Mouse (Mus musculus) c-Kit-positive CD71-positive TER-119-negative erythroid progenitor cells, embryonic 14.5 days (primary cell): ENCODE data around the gene Idh1.

Source experiments
- DNase-seq: peaks from one replicate; pipeline ENCODE4 v3.0.0-alpha.2; 2013; ENCODE audit warnings: low read depth

The Idh1 gene

DNA sequence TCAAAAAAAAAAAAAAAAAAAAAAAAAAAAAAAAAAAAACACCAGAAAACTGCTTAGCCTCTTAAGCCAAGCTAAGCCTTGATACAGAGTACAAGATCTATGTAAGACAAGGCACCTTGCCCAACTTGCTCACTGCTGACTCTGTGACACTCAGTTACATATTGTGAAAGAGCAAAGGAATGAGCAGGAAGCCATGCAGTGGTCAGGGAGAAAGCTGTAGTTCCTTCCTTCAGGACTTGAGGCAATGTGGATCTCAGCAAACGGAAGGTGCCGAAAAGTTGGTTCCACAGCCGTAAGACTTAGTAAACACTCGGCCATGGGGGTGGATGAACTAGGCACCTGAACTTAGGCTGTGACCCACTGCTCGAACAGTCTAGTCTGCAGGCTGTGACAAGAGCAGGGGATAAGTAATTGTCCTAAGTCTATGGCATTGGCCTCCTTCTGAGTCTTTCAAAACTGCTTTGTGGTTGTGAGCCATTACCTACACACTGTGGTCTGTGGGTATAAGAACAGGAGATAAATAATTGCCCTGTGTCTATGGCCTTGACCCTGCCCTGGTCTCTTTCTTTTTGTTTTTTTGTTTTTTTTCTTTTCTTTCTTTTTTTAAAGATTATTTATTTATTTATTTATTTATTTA is 72.6 kb downstream of the Idh1 start:
- DNase-seq: no peak

DNA sequence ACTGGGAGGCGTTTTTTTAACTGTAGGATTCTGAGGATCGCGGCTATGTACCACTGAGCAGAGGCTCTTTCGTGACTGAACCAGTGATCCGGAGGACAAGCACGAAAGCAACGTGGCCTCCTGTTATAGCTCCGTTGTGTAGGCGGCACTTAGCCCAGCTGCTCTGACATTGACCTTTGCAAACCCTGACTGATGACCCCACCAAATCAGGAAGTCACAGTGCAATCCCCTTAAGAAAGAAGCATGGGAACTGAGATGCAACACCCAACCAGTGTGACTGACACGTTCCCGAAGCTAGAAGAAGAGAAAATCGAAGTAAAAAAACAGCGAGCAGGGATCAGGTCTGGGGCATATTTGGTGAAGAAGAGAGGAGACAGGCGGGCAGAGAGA is 73.5 kb downstream of the Idh1 start:
- no peak for DNase-seq

DNA sequence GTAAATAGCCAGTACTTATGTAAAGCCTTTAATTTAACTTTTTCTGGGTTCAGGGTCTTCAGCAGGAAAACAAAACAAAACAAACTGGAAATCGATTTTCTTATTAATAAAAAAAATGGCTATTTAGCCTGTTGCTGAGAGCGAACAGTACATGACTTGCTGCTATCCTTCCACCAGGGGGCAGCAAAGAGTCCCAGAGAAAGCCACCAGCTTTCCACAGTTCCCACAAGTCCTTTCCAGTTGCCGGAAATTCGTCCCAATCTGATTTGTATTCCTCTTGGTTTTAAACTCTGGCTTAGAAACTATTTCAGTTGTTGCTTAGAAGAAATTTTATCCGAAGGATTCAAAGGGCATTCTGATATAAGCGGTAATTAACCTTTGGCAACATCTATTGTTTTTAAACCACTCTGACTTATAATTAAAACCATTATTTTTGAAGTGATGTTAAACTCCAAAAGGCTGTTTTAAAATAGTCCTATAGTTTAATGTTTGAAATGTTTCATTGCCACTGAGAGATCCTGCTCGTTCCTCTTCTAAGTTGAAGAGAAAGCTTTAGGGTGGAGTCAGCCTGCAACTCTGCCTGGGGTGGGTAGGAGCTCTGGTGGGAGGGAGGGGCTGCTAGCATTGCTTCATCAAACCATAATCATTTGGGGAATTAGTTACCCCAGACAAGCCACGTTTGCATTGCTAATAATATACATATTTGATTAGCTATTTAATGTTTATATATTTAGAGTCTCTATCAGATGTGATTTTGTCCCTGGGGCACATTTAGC is 74.1 kb downstream of the Idh1 start:
- DNase-seq: peak; percentile 66

DNA sequence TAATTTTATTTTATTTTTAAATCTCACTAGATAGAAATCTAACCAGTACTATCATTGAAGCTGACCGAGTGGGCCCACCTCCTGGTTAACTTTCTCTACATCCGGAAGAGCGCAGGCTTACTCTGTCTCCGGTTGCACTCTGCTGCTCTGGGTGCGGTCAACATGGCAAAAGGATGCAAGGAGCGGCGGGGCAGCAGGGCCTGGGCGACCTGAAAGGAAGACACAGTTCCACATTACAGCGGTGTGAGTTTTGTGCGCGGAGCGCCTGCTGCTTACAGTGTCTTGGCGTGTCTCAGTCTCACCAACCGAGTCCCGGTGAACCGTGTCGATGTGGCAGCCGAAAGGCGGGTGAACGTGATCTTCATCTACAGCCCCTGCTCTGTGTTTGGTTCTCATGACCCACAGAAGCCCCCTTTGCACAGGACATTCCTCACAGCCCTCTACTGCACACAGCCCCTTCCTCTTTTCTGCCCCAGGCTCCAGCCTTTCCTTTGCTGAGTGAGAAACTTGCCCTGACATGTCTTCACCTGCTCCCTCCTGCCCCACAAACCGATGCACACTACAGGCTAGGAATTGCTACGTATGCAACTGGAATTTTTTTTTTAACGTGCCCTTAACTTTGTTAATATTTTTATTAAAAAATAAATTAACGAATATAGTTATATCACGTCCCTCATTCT is 76.4 kb downstream of the Idh1 start:
- no peak for DNase-seq

DNA sequence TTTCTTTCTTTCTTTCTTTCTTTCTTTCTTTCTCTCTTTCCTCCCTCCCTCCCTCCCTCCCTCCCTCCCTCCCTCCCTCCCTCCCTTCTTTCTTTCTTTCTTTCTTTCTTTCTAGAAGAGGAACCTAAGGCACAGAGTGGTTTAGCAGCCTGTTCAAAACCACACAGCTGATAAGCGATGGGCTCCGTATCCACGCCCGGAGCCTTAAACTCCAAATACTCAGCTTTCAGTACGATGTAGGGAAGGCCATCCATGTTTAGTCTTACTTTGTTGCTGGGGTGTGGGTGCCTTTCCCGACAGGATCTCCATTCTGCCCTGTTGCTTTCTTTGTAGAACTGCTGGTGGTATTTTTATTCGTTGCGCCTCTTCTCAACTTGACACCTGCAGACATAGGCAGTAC is 77.1 kb downstream of the Idh1 start:
- no peak for DNase-seq
